Mouse (Mus musculus) CH12.LX (cell line): ENCODE results near the gene Gm10721. TPM values are rescaled to one million over a fixed set of nuclear protein-coding genes. Genes with fewer than 3 reads are reported as not detected.
"Not testable (repeated sequence)": the region's sequence is repeated elsewhere in the genome, so short reads cannot be mapped to it uniquely, and the experiment has no call there.

Experiments
- DNase-seq: peaks from one replicate; pipeline ENCODE4 v3.0.0-alpha.2; 2013; ENCODE audit errors: extremely low read depth
- H3K27ac ChIP-seq: 2 replicates; pipeline ENCODE4 v1.5.1; 2012; ENCODE audit warnings: low read depth, mild to moderate bottlenecking, control low read depth, moderate library complexity; ENCODE audit not compliant: insufficient read depth
- H3K27me3 ChIP-seq: replicated peaks from 2 replicates; pipeline ENCODE3; 2012; ENCODE audit warnings: inconsistent platforms
- H3K36me3 ChIP-seq, 2 experiments: replicated peaks in 1 of 2; 2 replicates each; pipeline versions ENCODE3 to v1.6.1; 2012; ENCODE audit warnings: inconsistent platforms in 1 of 2, low read length in 1 of 2, mild to moderate bottlenecking in 1 of 2, mixed read lengths in 1 of 2, moderate library complexity in 1 of 2; ENCODE audit not compliant: control insufficient read depth in 1 of 2, insufficient read depth in 1 of 2
- H3K4me1 ChIP-seq, 2 experiments: 2 replicates each; pipeline ENCODE4 v1.6.1; 2012; ENCODE audit warnings: inconsistent platforms in 1 of 2, moderate library complexity in 1 of 2; ENCODE audit not compliant: insufficient read depth in 2 of 2, control insufficient read depth in 1 of 2
- H3K4me2 ChIP-seq: 2 replicates; pipeline ENCODE4 v1.6.1; 2012; ENCODE audit warnings: low read depth, mild to moderate bottlenecking, control low read depth; ENCODE audit not compliant: poor library complexity, insufficient read depth, severe bottlenecking
- H3K4me3 ChIP-seq, 3 experiments: fragments of 150-350 bp in 1 of 3; sonication (generic) in 1 of 3; replicated peaks in 1 of 3; 2 replicates each; pipeline versions ENCODE3 to v1.5.1; 2011 to 2012; ENCODE audit warnings: low read depth in 2 of 3, low read length in 2 of 3, mild to moderate bottlenecking in 2 of 3, moderate library complexity in 2 of 3, control low read depth in 1 of 3, improper control_type of control experiment in 1 of 3, inconsistent platforms in 1 of 3, mixed read lengths in 1 of 3; ENCODE audit not compliant: poor library complexity in 1 of 3
- H3K79me2 ChIP-seq: replicated peaks from 2 replicates; pipeline ENCODE4 v1.6.1; 2012; ENCODE audit warnings: mild to moderate bottlenecking, moderate library complexity; ENCODE audit not compliant: control insufficient read depth, poor library complexity, insufficient read depth, severe bottlenecking; ENCODE audit errors: extremely low read depth
- H3K9ac ChIP-seq: 2 replicates; pipeline ENCODE4 v1.6.1; 2012; ENCODE audit warnings: low read depth, mild to moderate bottlenecking, control low read depth, moderate library complexity; ENCODE audit not compliant: insufficient read depth
- H3K9me3 ChIP-seq: replicated peaks from 2 replicates; pipeline ENCODE3; 2012; ENCODE audit warnings: low read length, inconsistent platforms, mixed read lengths
- dilution Hi-C: fragments of 300-500 bp; cut with MboI; formaldehyde crosslinking; loops from 2 replicates; pipeline ENCODE4 v1.14.3; 2020; ENCODE audit warnings: low sequenced_read_pairs; ENCODE audit not compliant: extremely low pct_unique_long_range_greater_than_20kb, extremely low pct_ligation_motif_present
- in situ Hi-C: fragments of 300-500 bp; cut with MboI; formaldehyde crosslinking; loops from 3 replicates; pipeline ENCODE4 v1.14.3; 2019; ENCODE audit warnings: low sequenced_read_pairs, low pct_ligation_motif_present, low pct_unique_long_range_greater_than_20kb, mixed read lengths
- polyA plus RNA-seq: library from polyadenylated mRNA; unstranded; fragments of >175 nt; gene quantifications from 2 replicates; pipeline ENCODE4 v1.2.1, GENCODE M21; 2012; ENCODE audit warnings: low read depth; ENCODE audit not compliant: insufficient read length
- total RNA-seq, 2 experiments: library from RNA; depleted of rRNA; stranded (reverse); fragments of 300-350 nt in 1 of 2; fragments of >200 nt in 1 of 2; gene quantifications; 2 replicates each; pipeline ENCODE4 v1.2.3; 2012 to 2014

Gene Gm10721
- total and polyA plus RNA-seq, 3 experiments: 0.21 TPM; not detected in 2

GRCm38 (mm10) chr9:3017108-3017507 lies 4.2 kb downstream of the Gm10721 start, which contains the start of gene Gm10719:
Gm10719 (plus strand) TSS chr9:3017408.
- H3K27ac ChIP-seq, H3K36me3 ChIP-seq, H3K4me1 ChIP-seq, H3K9me3 ChIP-seq, H3K9ac ChIP-seq, H3K79me2 ChIP-seq, dilution Hi-C loops, H3K4me3 ChIP-seq, H3K4me2 ChIP-seq, in situ Hi-C loops, H3K27me3 ChIP-seq, DNase-seq: not testable (repeated sequence)

GRCm38 (mm10) chr9:3018944-3019343 lies 6.0 kb downstream of the Gm10721 start:
- H3K9ac ChIP-seq, H3K27me3 ChIP-seq, H3K4me2 ChIP-seq, H3K36me3 ChIP-seq, H3K9me3 ChIP-seq, dilution Hi-C loops, H3K4me3 ChIP-seq, H3K79me2 ChIP-seq, H3K27ac ChIP-seq, DNase-seq, in situ Hi-C loops, H3K4me1 ChIP-seq: not testable (repeated sequence)

- H3K27me3 ChIP-seq, H3K4me1 ChIP-seq, H3K4me2 ChIP-seq, H3K79me2 ChIP-seq, DNase-seq, H3K36me3 ChIP-seq, in situ Hi-C loops, H3K27ac ChIP-seq, H3K9me3 ChIP-seq, H3K4me3 ChIP-seq, H3K9ac ChIP-seq, dilution Hi-C loops: not testable (repeated sequence)
Measured at GRCm38 (mm10) chr9:3019835-3020727, 7.1 kb downstream of the Gm10721 start.

DNA sequence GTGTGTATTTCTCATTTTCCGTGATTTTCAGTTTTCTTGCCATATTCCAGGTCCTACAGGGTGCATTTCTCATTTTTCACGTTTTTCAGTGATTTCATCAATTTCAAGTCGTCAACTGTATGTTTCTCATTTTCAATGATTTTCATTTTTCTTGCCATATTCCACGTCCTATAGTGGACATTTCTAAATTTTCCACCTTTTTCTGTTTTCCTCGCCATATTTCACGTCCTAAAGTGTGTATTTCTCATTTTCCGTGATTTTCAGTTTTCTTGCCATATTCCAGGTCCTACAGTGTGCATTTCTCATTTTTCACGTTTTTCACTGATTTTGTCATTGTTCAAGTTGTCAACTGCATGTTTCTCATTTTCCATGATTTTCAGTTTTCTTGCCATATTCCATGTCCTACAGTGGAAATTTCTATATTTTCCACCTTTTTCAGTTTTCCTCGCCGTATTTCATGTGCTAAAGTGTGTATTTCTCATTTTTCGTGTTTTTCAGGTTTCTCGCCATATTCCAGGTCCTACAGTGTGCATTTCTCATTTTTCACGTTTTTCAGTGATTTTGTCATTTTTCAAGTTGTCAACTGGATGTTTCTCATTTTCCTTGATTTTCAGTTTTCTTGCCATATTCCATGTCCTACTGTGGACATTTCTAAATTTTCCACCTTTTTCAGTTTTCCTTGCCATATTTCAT lies 9.5 kb downstream of the Gm10721 start:
- H3K79me2 ChIP-seq, H3K9me3 ChIP-seq, H3K27me3 ChIP-seq, H3K27ac ChIP-seq, dilution Hi-C loops, H3K36me3 ChIP-seq, H3K4me2 ChIP-seq, H3K4me1 ChIP-seq, DNase-seq, H3K9ac ChIP-seq, H3K4me3 ChIP-seq, in situ Hi-C loops: not testable (repeated sequence)

DNA sequence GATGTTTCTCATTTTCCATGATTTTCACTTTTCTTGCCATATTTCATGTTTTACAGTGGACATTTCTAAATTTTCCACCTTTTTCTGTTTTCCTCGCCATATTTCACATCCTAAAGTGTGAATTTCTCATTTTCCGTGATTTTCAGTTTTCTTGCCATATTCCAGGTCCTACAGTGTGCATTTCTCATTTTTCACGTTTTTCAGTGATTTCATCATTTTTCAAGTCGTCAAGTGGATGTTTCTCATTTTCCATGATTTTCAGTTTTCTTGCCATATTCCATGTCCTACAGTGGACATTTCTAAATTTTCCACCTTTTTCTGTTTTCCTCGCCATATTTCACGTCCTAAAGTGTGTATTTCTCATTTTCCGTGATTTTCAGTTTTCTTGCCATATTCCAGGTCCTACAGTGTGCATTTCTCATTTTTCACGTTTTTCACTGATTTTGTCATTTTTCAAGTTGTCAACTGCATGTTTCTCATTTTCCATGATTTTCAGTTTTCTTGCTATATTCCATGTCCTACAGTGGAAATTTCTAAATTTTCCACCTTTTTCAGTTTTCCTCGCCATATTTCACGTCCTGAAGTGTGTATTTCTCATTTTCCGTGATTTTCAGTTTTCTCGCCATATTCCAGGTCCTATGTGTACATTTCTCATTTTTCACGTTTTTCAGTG lies 10.5 kb downstream of the Gm10721 start, which contains the start of gene Gm10718:
Gm10718 (plus strand) TSS at position 236 of the 673 bp plus-strand sequence.
- DNase-seq, H3K4me3 ChIP-seq, dilution Hi-C loops, H3K27ac ChIP-seq, in situ Hi-C loops, H3K79me2 ChIP-seq, H3K36me3 ChIP-seq, H3K9me3 ChIP-seq, H3K4me1 ChIP-seq, H3K4me2 ChIP-seq, H3K9ac ChIP-seq, H3K27me3 ChIP-seq: not testable (repeated sequence)
